Mouse (Mus musculus) A20 (cell line): ENCODE results near the gene Ddah1.
A peak's percentile ranks its signal among the peaks of the same experiment; 100 is the strongest.
"Not testable (repeated sequence)": the region's sequence is repeated elsewhere in the genome, so short reads cannot be mapped to it uniquely, and the experiment has no call there.

ENCODE experiments used
- DNase-seq: peaks from one replicate; pipeline ENCODE4 v3.0.0-alpha.2; 2011; ENCODE audit warnings: low read depth, low spot score

Gene Ddah1

GRCm38 (mm10) chr3:145864713-145865233, 106.3 kb downstream of the Ddah1 start:
- DNase-seq, result no peak

- no peak for DNase-seq
Observed at GRCm38 (mm10) chr3:145872680-145873079, 114.2 kb downstream of the Ddah1 start.

- no peak for DNase-seq
Observed at GRCm38 (mm10) chr3:145873271-145873670, 114.8 kb downstream of the Ddah1 start.

DNA sequence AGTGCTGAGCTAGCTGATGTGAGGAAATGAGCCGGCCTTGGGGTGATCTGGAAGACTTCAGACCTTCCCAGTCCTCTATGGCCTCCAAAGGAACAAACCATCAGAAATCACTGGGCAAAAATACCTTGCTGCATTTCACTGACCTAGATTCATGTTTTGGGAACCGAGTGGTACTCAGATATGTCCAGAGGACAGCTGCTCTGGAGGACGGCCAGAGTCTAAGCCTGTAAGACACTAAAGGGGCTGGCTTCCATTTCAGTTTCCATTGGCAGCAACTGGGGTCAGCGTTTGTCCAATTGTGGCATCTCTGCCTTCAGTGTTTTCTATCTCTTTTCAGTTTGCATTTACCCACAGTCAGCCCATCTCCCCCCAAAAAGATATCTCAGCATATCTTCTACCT, 115.7 kb downstream of the Ddah1 start:
- no peak for DNase-seq

DNA sequence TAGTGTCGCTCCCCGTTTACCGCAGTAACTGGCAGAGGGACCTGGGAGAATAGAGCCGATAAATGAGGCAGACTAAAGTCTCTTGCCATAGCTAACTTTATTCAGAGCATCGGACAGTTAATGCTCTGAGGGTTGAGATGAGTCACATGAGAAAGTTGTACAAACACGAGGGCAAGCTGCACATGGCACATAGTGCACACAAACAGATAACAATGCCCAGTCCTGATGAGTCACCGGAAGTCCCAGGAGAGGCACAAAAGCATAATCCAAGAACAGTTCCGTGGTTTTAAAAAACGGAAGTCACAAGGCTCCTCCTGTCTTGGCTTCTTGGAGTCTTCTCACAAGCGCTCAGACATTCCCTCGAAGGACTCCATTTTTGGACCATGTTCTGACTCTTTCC, 117.6 kb downstream of the Ddah1 start:
- DNase-seq, result no peak

- not testable (repeated sequence) for DNase-seq
Observed at GRCm38 (mm10) chr3:145878867-145879266, 120.4 kb downstream of the Ddah1 start.

GRCm38 (mm10) chr3:145880335-145880734, 121.9 kb downstream of the Ddah1 start:
- no peak for DNase-seq

GRCm38 (mm10) chr3:145882076-145882874, 123.8 kb downstream of the Ddah1 start:
- DNase-seq, result no peak

DNA sequence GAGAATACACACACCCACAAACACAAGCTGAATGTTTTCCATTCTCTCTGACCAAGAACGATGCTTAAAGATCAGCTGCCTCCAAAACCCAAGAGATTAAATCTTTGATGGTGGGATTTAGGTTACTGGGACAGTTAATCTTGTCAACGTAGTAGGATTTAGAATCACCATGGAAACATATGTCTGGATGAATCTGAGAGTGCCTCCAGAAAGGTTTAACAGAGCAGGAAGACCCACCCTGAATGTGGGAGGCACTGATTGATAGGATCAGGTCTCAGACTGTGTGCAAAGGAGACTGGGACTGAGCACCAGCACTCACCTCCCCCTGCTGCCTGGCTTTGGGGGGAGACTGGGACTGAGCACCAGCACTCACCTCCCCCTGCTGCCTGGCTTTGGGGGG, 124.8 kb downstream of the Ddah1 start:
- DNase-seq, result no peak

- DNase-seq, result no peak
Observed at GRCm38 (mm10) chr3:145885376-145885775, 126.9 kb downstream of the Ddah1 start.

- DNase-seq, result no peak
Observed at GRCm38 (mm10) chr3:145885851-145886464, 127.5 kb downstream of the Ddah1 start.

DNA sequence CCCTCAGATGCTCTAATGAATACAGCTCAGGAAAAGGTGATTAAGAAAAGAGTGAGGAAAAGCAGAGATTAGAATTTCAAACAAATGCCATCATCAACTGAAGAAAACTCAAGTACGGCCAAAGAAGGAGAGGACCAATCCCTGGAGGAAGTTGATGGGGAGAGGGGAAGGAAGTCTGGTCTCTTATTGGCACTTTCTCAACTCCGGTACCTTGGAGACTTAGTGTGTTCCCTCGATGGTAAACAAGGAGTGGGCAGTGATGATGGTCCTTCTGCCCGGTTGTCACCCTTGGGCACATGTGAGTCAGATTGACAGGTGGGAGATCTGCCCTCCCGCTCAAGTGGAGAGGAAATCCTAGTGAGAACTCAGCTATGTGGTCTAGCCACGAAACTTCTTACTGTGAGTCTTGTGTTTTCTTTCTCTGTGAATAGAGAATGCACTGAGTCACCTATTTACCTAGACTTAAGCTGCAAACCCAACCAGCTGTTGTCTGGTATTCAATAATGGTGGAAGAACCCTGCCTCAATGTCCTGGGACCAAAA, 129.0 kb downstream of the Ddah1 start:
- no peak for DNase-seq

DNA sequence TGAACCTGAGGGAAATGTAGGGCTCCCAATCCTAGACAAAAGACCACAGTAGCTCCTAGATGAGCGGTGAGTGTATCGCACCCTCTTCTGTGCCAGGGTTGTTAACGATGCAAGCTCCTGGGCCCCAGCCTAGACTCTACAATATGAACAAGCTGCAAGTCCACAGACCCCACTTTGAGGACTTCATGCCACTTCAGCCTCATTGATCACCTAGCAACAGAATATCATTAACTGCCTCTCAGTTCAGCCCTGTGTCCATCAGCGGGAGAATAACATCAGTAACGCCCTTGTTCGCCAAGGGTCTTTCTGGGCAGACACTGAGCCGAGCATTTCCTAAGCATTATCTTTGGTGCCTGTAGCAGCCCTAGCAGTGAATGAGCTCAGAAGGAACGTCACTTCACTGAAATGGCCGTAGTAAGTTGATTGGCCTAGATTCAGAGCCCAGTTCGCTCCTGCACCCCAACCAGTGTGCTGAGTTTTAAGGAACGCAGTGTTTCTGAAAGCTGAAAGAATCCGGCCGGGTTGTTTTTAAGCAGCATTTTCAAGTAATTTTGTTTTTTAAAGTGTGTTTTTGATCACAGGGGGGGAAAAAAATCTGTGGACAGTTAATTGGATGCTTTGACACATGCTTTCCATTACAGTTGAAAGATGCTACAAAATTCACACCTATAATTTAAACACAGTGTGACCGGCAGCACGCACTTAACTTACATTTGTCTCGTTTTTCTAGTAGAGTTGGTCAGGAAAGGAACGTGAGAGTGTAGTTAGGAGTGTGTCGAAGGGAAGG, 132.1 kb downstream of the Ddah1 start:
- DNase-seq, result no peak

- no peak for DNase-seq
Observed at GRCm38 (mm10) chr3:145892451-145892850, 134.0 kb downstream of the Ddah1 start.

- DNase-seq, result no peak
Observed at GRCm38 (mm10) chr3:145894131-145894530, 135.7 kb downstream of the Ddah1 start.

DNA sequence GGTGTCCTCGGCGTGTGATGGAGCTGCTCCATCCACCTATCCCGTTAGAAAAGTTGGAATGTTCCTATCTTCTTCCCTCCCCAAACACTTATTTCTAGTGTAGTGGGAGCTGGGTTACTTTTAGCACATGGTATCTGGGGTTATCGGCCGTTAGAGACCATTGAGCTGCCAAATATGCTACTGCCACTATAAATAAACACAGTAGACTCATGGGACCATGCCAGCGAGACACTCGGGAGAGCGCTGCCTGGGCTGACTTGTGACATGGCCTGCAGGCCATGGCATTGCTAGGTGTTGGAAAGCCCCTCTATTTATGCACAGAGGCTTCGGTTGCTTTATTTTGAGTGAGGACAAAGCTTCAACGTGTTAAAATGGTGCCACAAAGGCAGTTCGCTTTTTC, 139.3 kb downstream of the Ddah1 start:
- no peak for DNase-seq

DNA sequence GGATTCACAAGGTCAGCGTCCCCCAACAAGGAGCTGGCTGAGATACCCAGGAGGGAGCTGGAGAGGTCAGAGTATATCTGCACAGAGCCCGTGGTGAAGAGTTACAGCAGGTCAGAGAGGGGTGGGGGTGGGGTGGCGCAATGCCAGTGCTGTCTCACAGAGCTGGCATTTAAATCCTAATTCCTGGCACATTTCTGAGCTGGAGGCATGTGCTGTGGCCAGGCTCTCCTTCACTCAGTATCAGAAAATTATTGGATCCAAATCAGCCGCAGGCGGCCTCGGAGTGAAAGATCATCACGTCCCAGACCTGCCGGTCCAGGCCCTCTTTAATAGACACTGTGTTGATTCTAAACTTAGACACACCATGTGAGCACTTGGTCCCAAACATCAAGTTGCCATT, 141.4 kb downstream of the Ddah1 start:
- DNase-seq, result no peak

DNA sequence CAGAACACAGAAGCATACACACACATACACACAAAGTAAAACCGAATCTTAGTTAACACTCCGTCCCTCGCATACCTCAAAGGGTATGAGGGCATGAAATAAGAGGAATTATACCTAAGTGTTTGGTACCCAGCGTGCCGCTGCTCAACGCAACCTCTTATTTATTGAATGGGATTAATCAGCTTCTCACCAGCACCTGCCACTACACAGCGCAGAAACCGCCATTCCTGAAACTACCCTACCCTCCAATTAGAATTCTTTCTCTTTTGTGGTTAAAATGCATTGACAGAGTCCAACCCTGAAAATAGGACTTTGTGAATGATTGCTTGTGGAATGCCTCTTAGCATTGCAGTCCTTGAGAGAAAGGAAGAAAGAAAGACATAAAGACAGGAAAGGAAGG, 145.1 kb downstream of the Ddah1 start:
- DNase-seq, result no peak

GRCm38 (mm10) chr3:145904850-145905776, 146.6 kb downstream of the Ddah1 start:
- peak; percentile 69 for DNase-seq

DNA sequence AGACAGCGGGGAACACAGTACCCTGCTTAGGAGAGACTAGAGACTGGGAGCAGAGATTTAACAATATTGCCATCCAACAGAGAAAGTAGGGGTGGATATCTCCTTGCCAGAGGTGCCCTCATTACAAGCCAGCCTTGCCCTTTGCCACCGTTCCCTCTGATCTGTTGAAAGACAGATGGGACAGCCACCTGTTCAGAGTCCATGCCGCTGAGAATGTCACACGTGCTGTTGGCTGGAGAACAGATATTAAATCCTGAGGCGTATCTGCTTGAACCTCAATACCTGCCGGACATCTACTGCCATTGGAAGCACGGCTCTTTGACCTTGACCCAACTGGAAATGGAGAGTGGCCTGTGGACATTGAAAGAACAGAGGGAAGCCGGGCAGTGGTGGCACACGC, 148.1 kb downstream of the Ddah1 start:
- no peak for DNase-seq

DNA sequence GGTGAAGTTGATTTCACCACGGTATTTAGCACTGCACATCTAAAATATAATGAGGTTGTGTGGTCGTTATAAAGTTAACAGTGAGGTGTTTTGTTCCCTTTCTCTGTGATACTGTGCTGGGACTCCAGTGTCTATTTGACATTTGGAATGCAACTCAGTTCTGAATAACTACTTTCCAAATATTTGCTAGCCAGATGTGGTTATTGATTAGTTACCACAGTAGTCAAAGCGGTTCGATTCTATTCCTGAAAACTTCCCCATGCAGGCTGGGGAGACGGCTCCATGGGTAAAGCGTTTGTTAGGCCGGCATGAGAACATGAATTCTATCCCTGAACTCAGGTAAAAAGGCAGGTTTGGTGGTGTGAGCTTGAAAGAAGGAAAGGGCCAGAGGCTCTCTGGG, 154.0 kb downstream of the Ddah1 start:
- DNase-seq, result no peak
